In genomic region chr4:149354671-149355070, GRCm38 (mm10) we compare ENCODE assay signal across 18 mouse cellular contexts. TPM values are rescaled to one million over a fixed set of nuclear protein-coding genes. Genes with fewer than 3 reads are reported as not detected.
A peak's percentile ranks its signal among the peaks of the same experiment; 100 is the strongest.
DNase-seq lines count a peak whose midpoint lies in the region; ATAC-seq and TF ChIP-seq lines count a peak whose summit lies in the region.
"Had no signal": no experiment of that assay in that cellular context is flagged by ENCODE, and none has a peak within 500 bp of the region (broad histone marks: within the 10 kb centered on the region; RNA-seq: fewer than 3 reads in every experiment).

No protein-coding gene starts in this region.

- H3K27ac ChIP-seq in kidney, adult 2 months (ENCODE audit: insufficient read depth, low read depth, low read length) = no peak overlapping the region
- no peak overlapping the region for H3K27ac ChIP-seq in kidney, embryonic 15.5 days
- no peak overlapping the region for H3K27ac ChIP-seq in liver, adult 2 months (replicated peaks; ENCODE audit: insufficient read depth, low read depth, low read length)
- H3K27ac ChIP-seq in liver, embryonic 11.5 days (ENCODE audit: low read depth, low read length) = no peak overlapping the region
- H3K27ac ChIP-seq: embryonic facial prominence, embryonic 10.5 days; embryonic facial prominence, embryonic 12.5 days; forebrain, embryonic 13.5 days; forebrain, embryonic 15.5 days had no signal

- H3K4me3 ChIP-seq in kidney, adult 2 months (ENCODE audit: insufficient read depth, low read depth, low read length) = no peak overlapping the region
- H3K4me3 ChIP-seq in kidney, embryonic 15.5 days (replicated peaks) = no peak overlapping the region
- no peak overlapping the region for H3K4me3 ChIP-seq in liver, adult 2 months (ENCODE audit: insufficient read depth, low read depth, low read length)
- no peak overlapping the region for H3K4me3 ChIP-seq in liver, embryonic 11.5 days (ENCODE audit: low read depth, low read length)
- H3K4me3 ChIP-seq: embryonic facial prominence, embryonic 10.5 days; embryonic facial prominence, embryonic 12.5 days; forebrain, embryonic 13.5 days; forebrain, embryonic 15.5 days had no signal

- 75% methylated on average over 8 of the region's 8 CpGs for WGBS in kidney, adult 2 months
- WGBS in kidney, embryonic 15.5 days = 97% methylated on average over 8 of the region's 8 CpGs
- WGBS in liver, adult 2 months = 85% methylated on average over 8 of the region's 8 CpGs
- WGBS in liver, embryonic 11.5 days = 93% methylated on average over 8 of the region's 8 CpGs

- H3K79me2 ChIP-seq in liver, adult 2 months (ENCODE audit: control insufficient read depth, insufficient read depth, low read length) = no peaks in the 10 kb centered on the region

- H3K4me1 ChIP-seq in kidney, adult 2 months (ENCODE audit: control insufficient read depth, insufficient read depth, low read length) = no peaks in the 10 kb centered on the region
- 0 out of 2 replicates have a peak, but pooled peaks cover 2% of the 10 kb centered on the region for H3K4me1 ChIP-seq in kidney, embryonic 15.5 days
- no peaks in the 10 kb centered on the region for H3K4me1 ChIP-seq in liver, adult 2 months (ENCODE audit: control insufficient read depth, insufficient read depth, low read length)
- no peaks in the 10 kb centered on the region for H3K4me1 ChIP-seq in liver, embryonic 11.5 days (replicated peaks; ENCODE audit: control insufficient read depth, insufficient read depth, low read length)
- H3K4me1 ChIP-seq: embryonic facial prominence, embryonic 12.5 days; forebrain, embryonic 13.5 days; forebrain, embryonic 15.5 days had no signal

- no peaks in the 10 kb centered on the region for H3K9me3 ChIP-seq in kidney, embryonic 15.5 days (replicated peaks)
- H3K9me3 ChIP-seq in liver, embryonic 11.5 days (ENCODE audit: control insufficient read depth, low read length) = no peaks in the 10 kb centered on the region
- H3K9me3 ChIP-seq: embryonic facial prominence, embryonic 10.5 days; embryonic facial prominence, embryonic 12.5 days; forebrain, embryonic 13.5 days; forebrain, embryonic 15.5 days had no signal

- TF ChIP-seq POLR2A in kidney, adult 2 months (IDR thresholded peaks at IDR 0.05; ENCODE audit: low read depth, low read length) = no peak
- TF ChIP-seq POLR2A in liver, adult 2 months (IDR thresholded peaks at IDR 0.05; ENCODE audit: extremely low read depth, insufficient read depth, low read length) = no peak

- TF ChIP-seq CTCF in kidney, adult 2 months (conservative IDR thresholded peaks at IDR 0.05; ENCODE audit: insufficient read depth, insufficient read length, low read depth, low read length) = no peak
- no peak for TF ChIP-seq CTCF in liver, adult 2 months (IDR thresholded peaks at IDR 0.05; ENCODE audit: low read depth, low read length)

- no peak overlapping the region for H3K9ac ChIP-seq in kidney, embryonic 15.5 days
- no peak overlapping the region for H3K9ac ChIP-seq in liver, adult 2 months (ENCODE audit: low read depth, low read length)
- H3K9ac ChIP-seq in liver, embryonic 11.5 days (ENCODE audit: low read depth, low read length) = no peak overlapping the region
- H3K9ac ChIP-seq: embryonic facial prominence, embryonic 12.5 days; forebrain, embryonic 13.5 days; forebrain, embryonic 15.5 days had no signal

- H3K36me3 ChIP-seq in kidney, adult 2 months (ENCODE audit: control insufficient read depth, insufficient read depth, low read length) = peaks cover 12% of the 10 kb centered on the region
- peaks cover 99% of the 10 kb centered on the region for H3K36me3 ChIP-seq in kidney, embryonic 15.5 days
- peaks cover 63% of the 10 kb centered on the region for H3K36me3 ChIP-seq in liver, adult 2 months (ENCODE audit: control insufficient read depth, insufficient read depth, low read length)
- H3K36me3 ChIP-seq in liver, embryonic 11.5 days (ENCODE audit: control insufficient read depth, insufficient read depth, low read length) = peaks cover 47% of the 10 kb centered on the region

- no peak overlapping the region for H3K4me2 ChIP-seq in kidney, embryonic 15.5 days
- H3K4me2 ChIP-seq in liver, embryonic 11.5 days = no peak overlapping the region
- H3K4me2 ChIP-seq: embryonic facial prominence, embryonic 12.5 days; forebrain, embryonic 13.5 days; forebrain, embryonic 15.5 days had no signal

- peak; percentile 69 for DNase-seq in kidney, adult 2 months
- no peak for DNase-seq in kidney, postnatal 10 days
- DNase-seq in kidney, adult 9 months = peak; percentile 65
- peak; percentile 21 for DNase-seq in liver, adult 2 months (ENCODE audit: extremely low read depth, low read depth, low spot score)
- DNase-seq in liver, embryonic 11.5 days (ENCODE audit: low spot score) = no peak
- no peak for DNase-seq in cerebellum, adult 11-12 months
- DNase-seq: adrenal gland, postnatal 10 days; adrenal gland, postnatal 25 days; cerebellum, adult 11 months; cerebellum, adult 2 months; cerebellum, adult 9-10 months; cerebellum, postnatal 10 days; cerebellum, postnatal 25 days had no signal

- ATAC-seq in kidney, embryonic 15.5 days (replicated peaks; ENCODE audit: low FRiP score) = no peak
- ATAC-seq in liver, embryonic 11.5 days (replicated peaks; ENCODE audit: low FRiP score) = no peak
- ATAC-seq: forebrain, embryonic 13.5 days; forebrain, embryonic 15.5 days had no signal

- no peaks in the 10 kb centered on the region for H3K27me3 ChIP-seq in kidney, adult 2 months (replicated peaks; ENCODE audit: control insufficient read depth, insufficient read depth, low read length)
- no peaks in the 10 kb centered on the region for H3K27me3 ChIP-seq in kidney, embryonic 15.5 days
- no peaks in the 10 kb centered on the region for H3K27me3 ChIP-seq in liver, adult 2 months (ENCODE audit: control insufficient read depth, insufficient read depth, low read length)
- H3K27me3 ChIP-seq in liver, embryonic 11.5 days (replicated peaks; ENCODE audit: control insufficient read depth, insufficient read depth, low read length) = no peaks in the 10 kb centered on the region
- H3K27me3 ChIP-seq: embryonic facial prominence, embryonic 12.5 days; forebrain, embryonic 13.5 days; forebrain, embryonic 15.5 days had no signal

RNA-seq across cellular contexts. Expression of gene Kif1b, which starts 47.2 kb away (rescaled TPM):
- 31.1 and 35.8 TPM in 2 replicates for polyA plus RNA-seq in kidney, adult 2 months (2012; rRNA removed)
- 31.1 and 31.3 TPM in 2 replicates for polyA plus RNA-seq in kidney, embryonic 15.5 days (2015; fragmentation: Nextera tagmentation; extraction: Ambion mirVana)
- 74.4 and 94.2 TPM in 2 replicates for total RNA-seq in liver, adult 2 months (2014; rRNA removed)
- 38.4 and 41.2 TPM in 2 replicates for polyA plus RNA-seq in liver, adult 2 months (2012; rRNA removed)
- polyA plus RNA-seq in liver, embryonic 11.5 days (2014; fragmentation: Nextera tagmentation; extraction: Ambion mirVana) = 13.9 and 14.8 TPM in 2 replicates

Comparison
In these comparisons a context has a peak if more than half of its experiments do, and no peak if none do; other contexts are left out.
1. DNase-seq: peak in kidney, adult 2 months (single experiment), kidney, adult 9 months (single experiment) and liver, adult 2 months (single experiment); none in kidney, postnatal 10 days (single experiment), liver, embryonic 11.5 days (single experiment) and cerebellum, adult 11-12 months (single experiment).